Mouse (Mus musculus) lung, postnatal 0 days (tissue): ENCODE results near the gene Sf3b6.

Source experiments
- CTCF ChIP-seq: IDR thresholded peaks from 2 replicates; pipeline ENCODE4 v1.5.1; 2016; ENCODE audit warnings: antibody characterized with exemption, mild to moderate bottlenecking
- EP300 ChIP-seq: IDR thresholded peaks from 2 replicates; pipeline ENCODE4 v1.6.1; 2016; ENCODE audit warnings: antibody characterized with exemption, mild to moderate bottlenecking, control low read depth

DNA sequence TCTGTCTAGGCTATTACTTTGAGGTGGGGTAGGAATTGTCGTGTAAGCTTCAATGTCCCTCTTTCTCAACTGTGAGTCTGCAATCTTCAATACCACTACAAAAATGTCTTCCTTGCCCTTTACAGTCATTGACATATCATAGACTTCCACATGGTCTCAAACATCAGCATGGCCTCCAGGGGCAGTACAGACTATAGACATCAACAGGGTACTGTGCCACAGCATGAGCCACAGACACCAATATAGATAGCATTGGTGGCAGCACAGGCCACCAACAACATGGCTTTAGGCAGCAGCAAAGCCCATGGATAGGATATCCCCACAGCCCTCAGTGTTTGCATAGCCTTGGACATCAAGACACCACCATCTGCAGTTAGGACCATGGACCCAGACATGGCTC, 36.1 kb upstream of the Sf3b6 start:
- TF ChIP-seq CTCF = no peak
- no peak for TF ChIP-seq EP300
